ENCODE assay signal across 12 mouse cellular contexts in genomic region chr10:98624681-98625321, GRCm38 (mm10).
DNase-seq lines count a peak whose midpoint lies in the region; ATAC-seq and TF ChIP-seq lines count a peak whose summit lies in the region.
"Had no signal": no experiment of that assay in that cellular context is flagged by ENCODE, and none has a peak within 500 bp of the region (broad histone marks: within the 10 kb centered on the region; RNA-seq: fewer than 3 reads in every experiment).

No protein-coding gene starts in this region.

- no peak overlapping the region for H3K9ac ChIP-seq in forebrain, postnatal 0 days
- H3K9ac ChIP-seq in forebrain, embryonic 14.5 days (ENCODE audit: low read length), result no peak overlapping the region
- H3K9ac ChIP-seq in kidney, postnatal 0 days (ENCODE audit: low read depth, low read length), result no peak overlapping the region
- H3K9ac ChIP-seq in liver, embryonic 15.5 days, result no peak overlapping the region
- H3K9ac ChIP-seq: embryonic facial prominence, embryonic 13.5 days had no signal

- no peaks in the 10 kb centered on the region for H3K27me3 ChIP-seq in forebrain, postnatal 0 days (ENCODE audit: insufficient read depth, low read length)
- H3K27me3 ChIP-seq in forebrain, embryonic 14.5 days (replicated peaks; ENCODE audit: control insufficient read depth, insufficient read depth, low read length), result no peaks in the 10 kb centered on the region
- H3K27me3 ChIP-seq in kidney, postnatal 0 days (ENCODE audit: insufficient read depth, low read length), result no peaks in the 10 kb centered on the region
- H3K27me3 ChIP-seq in liver, embryonic 15.5 days, result 0 out of 2 replicates have a peak, but pooled peaks cover 2% of the 10 kb centered on the region
- H3K27me3 ChIP-seq: embryonic facial prominence, embryonic 13.5 days had no signal

- no peaks in the 10 kb centered on the region for H3K4me1 ChIP-seq in forebrain, postnatal 0 days (ENCODE audit: insufficient read depth)
- H3K4me1 ChIP-seq in forebrain, embryonic 14.5 days (ENCODE audit: control insufficient read depth, insufficient read depth, low read length), result no peaks in the 10 kb centered on the region
- no peaks in the 10 kb centered on the region for H3K4me1 ChIP-seq in kidney, postnatal 0 days (replicated peaks; ENCODE audit: insufficient read depth, low read length)
- peaks cover 29% of the 10 kb centered on the region for H3K4me1 ChIP-seq in liver, embryonic 15.5 days (replicated peaks)
- H3K4me1 ChIP-seq: embryonic facial prominence, embryonic 13.5 days had no signal

- WGBS in forebrain, postnatal 0 days, result 52% methylated on average over 12 of the region's 12 CpGs
- WGBS in forebrain, embryonic 14.5 days, result 74% methylated on average over 12 of the region's 12 CpGs
- WGBS in kidney, postnatal 0 days, result 30% methylated on average over 12 of the region's 12 CpGs
- WGBS in liver, embryonic 15.5 days (ENCODE audit: insufficient replicate concordance), result 22% methylated on average over 12 of the region's 12 CpGs

- DNase-seq in forebrain, postnatal 0 days, result peak; percentile 18
- DNase-seq in forebrain, embryonic 14.5 days (ENCODE audit: low spot score), result no peak
- peak; percentile 23 for DNase-seq in kidney, postnatal 0 days (ENCODE audit: low spot score)
- DNase-seq in kidney, postnatal 25 days, result no peak
- DNase-seq in c-Kit-positive CD71-positive TER-119-negative erythroid progenitor cells, embryonic 14.5 days (ENCODE audit: low read depth), result peak; percentile 52
- no peak for DNase-seq in kidney, adult 8-10 months
- DNase-seq: cerebellum, adult 11 months; gastrocnemius, postnatal 10 days had no signal

- H3K4me2 ChIP-seq in forebrain, postnatal 0 days (ENCODE audit: low read depth), result no peak overlapping the region
- no peak overlapping the region for H3K4me2 ChIP-seq in forebrain, embryonic 14.5 days (ENCODE audit: low read length)
- peak overlapping the region; percentile 47 for H3K4me2 ChIP-seq in kidney, postnatal 0 days (ENCODE audit: low read length)
- H3K4me2 ChIP-seq in liver, embryonic 15.5 days, result peak overlapping the region; percentile 67
- H3K4me2 ChIP-seq: embryonic facial prominence, embryonic 13.5 days had no signal

- no peak overlapping the region for H3K27ac ChIP-seq in forebrain, postnatal 0 days (ENCODE audit: low read depth, low read length)
- H3K27ac ChIP-seq in forebrain, embryonic 14.5 days (ENCODE audit: low read depth, low read length), result no peak overlapping the region
- no peak overlapping the region for H3K27ac ChIP-seq in kidney, postnatal 0 days
- H3K27ac ChIP-seq in liver, embryonic 15.5 days (replicated peaks), result peak overlapping the region; percentile 94
- H3K27ac ChIP-seq: embryonic facial prominence, embryonic 13.5 days; macrophage had no signal

- no peaks in the 10 kb centered on the region for H3K36me3 ChIP-seq in forebrain, postnatal 0 days (ENCODE audit: insufficient read depth)
- H3K36me3 ChIP-seq in forebrain, embryonic 14.5 days (ENCODE audit: control insufficient read depth, insufficient read depth, low read length), result no peaks in the 10 kb centered on the region
- H3K36me3 ChIP-seq in kidney, postnatal 0 days (ENCODE audit: insufficient read depth, low read length), result no peaks in the 10 kb centered on the region
- H3K36me3 ChIP-seq in liver, embryonic 15.5 days (replicated peaks), result no peaks in the 10 kb centered on the region
- H3K36me3 ChIP-seq: embryonic facial prominence, embryonic 13.5 days had no signal

- ATAC-seq in forebrain, postnatal 0 days, result peak; percentile 51; the same call in 1 of the 2 replicates
- ATAC-seq in forebrain, embryonic 14.5 days, result no peak
- ATAC-seq in kidney, postnatal 0 days (replicated peaks; ENCODE audit: low FRiP score, low read depth), result no peak
- ATAC-seq in liver, embryonic 15.5 days (ENCODE audit: insufficient read depth), result peak; percentile 95
- no peak for ATAC-seq in activated CD4-positive, CD25-positive, alpha-beta regulatory T cell, adult 4 months

- no peak overlapping the region for H3K4me3 ChIP-seq in forebrain, postnatal 0 days (ENCODE audit: low read depth, low read length)
- no peak overlapping the region for H3K4me3 ChIP-seq in forebrain, embryonic 14.5 days (ENCODE audit: low read depth, low read length)
- no peak overlapping the region; the same call in 1 of the 2 replicates for H3K4me3 ChIP-seq in kidney, postnatal 0 days (replicated peaks; ENCODE audit: low read depth, low read length)
- peak overlapping the region; percentile 37 for H3K4me3 ChIP-seq in liver, embryonic 15.5 days (replicated peaks)
- H3K4me3 ChIP-seq: embryonic facial prominence, embryonic 13.5 days had no signal

- H3K9me3 ChIP-seq in forebrain, postnatal 0 days (ENCODE audit: low read length), result no peaks in the 10 kb centered on the region
- H3K9me3 ChIP-seq in forebrain, embryonic 14.5 days (replicated peaks; ENCODE audit: control insufficient read depth, low read length), result no peaks in the 10 kb centered on the region
- no peaks in the 10 kb centered on the region for H3K9me3 ChIP-seq in kidney, postnatal 0 days (replicated peaks; ENCODE audit: low read length)
- H3K9me3 ChIP-seq in liver, embryonic 15.5 days (replicated peaks), result no peaks in the 10 kb centered on the region
- H3K9me3 ChIP-seq: embryonic facial prominence, embryonic 13.5 days had no signal

- no peak for TF ChIP-seq CTCF in forebrain, postnatal 0 days (IDR thresholded peaks at IDR 0.05; ENCODE audit: low read depth)
- no peak for TF ChIP-seq CTCF in kidney, postnatal 0 days (IDR thresholded peaks at IDR 0.05; ENCODE audit: low read depth)

Comparison
In these comparisons a context has a peak if more than half of its experiments do, and no peak if none do; other contexts are left out.
1. ATAC-seq: peak in forebrain, postnatal 0 days (single experiment) and liver, embryonic 15.5 days (single experiment); none in forebrain, embryonic 14.5 days (single experiment), kidney, postnatal 0 days (single experiment) and activated CD4-positive, CD25-positive, alpha-beta regulatory T cell, adult 4 months (single experiment).
2. DNase-seq: peak in forebrain, postnatal 0 days (single experiment), kidney, postnatal 0 days (single experiment) and c-Kit-positive CD71-positive TER-119-negative erythroid progenitor cells, embryonic 14.5 days (single experiment); none in forebrain, embryonic 14.5 days (single experiment), kidney, postnatal 25 days (0 of 2) and kidney, adult 8-10 months (0 of 2).
3. H3K4me2 ChIP-seq: peak in kidney, postnatal 0 days (single experiment) and liver, embryonic 15.5 days (single experiment); none in forebrain, postnatal 0 days (single experiment) and forebrain, embryonic 14.5 days (single experiment).